ENCODE assay signal across 17 mouse cellular contexts in genomic region chr2:129980608-129981007, GRCm38 (mm10). TPM values are rescaled to one million over a fixed set of nuclear protein-coding genes. Genes with fewer than 3 reads are reported as not detected.
"Had no signal": no experiment of that assay in that cellular context is flagged by ENCODE, and none has a peak within 500 bp of the region (broad histone marks: within the 10 kb centered on the region; RNA-seq: fewer than 3 reads in every experiment).

No protein-coding gene starts in this region.

- H3K9me3 ChIP-seq: neural tube, embryonic 13.5 days; neural tube, embryonic 15.5 days; stomach, embryonic 15.5 days had no signal

- H3K4me1 ChIP-seq: neural tube, embryonic 13.5 days; neural tube, embryonic 15.5 days; stomach, embryonic 15.5 days had no signal

- H3K27ac ChIP-seq: neural tube, embryonic 13.5 days; neural tube, embryonic 15.5 days; stomach, embryonic 15.5 days; stomach, postnatal 0 days had no signal

- H3K36me3 ChIP-seq: neural tube, embryonic 13.5 days; neural tube, embryonic 15.5 days; stomach, embryonic 15.5 days had no signal

- H3K4me3 ChIP-seq: neural tube, embryonic 13.5 days; neural tube, embryonic 15.5 days; stomach, embryonic 15.5 days had no signal

- H3K27me3 ChIP-seq: neural tube, embryonic 13.5 days; neural tube, embryonic 15.5 days; stomach, embryonic 15.5 days had no signal

- DNase-seq: retina, postnatal 1 day; right cerebral cortex, adult 18-20 months; right cerebral cortex, postnatal 14 days; right cerebral cortex, postnatal 25 days; right cerebral cortex, postnatal 4 days; spleen, adult 18-20 months; thymus, adult 18-20 months; thymus, adult 2 months; thymus, postnatal 14 days; thymus, postnatal 25 days; thymus, postnatal 36 days; thymus, postnatal 4 days had no signal

RNA-seq across cellular contexts. Expression of gene Tgm3, which starts 31.5 kb away (rescaled TPM):
- polyA plus RNA-seq: neural tube, embryonic 15.5 days; small intestine, adult 2 months had no signal
